Mouse (Mus musculus) adrenal gland (tissue): Measurements from ENCODE around the gene Olfml3.

ENCODE experiments used
- intact Hi-C: fragments of 180-260 bp; cut with DNase I; formaldehyde crosslinking; loops from one replicate; pipeline ENCODE4 v1.15.1; 2025

Gene Olfml3

GRCm38 (mm10) chr3:103714236-103714875, 23.4 kb downstream of the Olfml3 start:
- intact Hi-C loops: no loop called here

GRCm38 (mm10) chr3:103712196-103712595, 25.6 kb downstream of the Olfml3 start:
- intact Hi-C loops: no loop called here

- intact Hi-C loops: no loop called here
These were observed 28.2 kb downstream of the Olfml3 start for GRCm38 (mm10) chr3:103709470-103710040.

GRCm38 (mm10) chr3:103705426-103705825, 32.4 kb downstream of the Olfml3 start:
- intact Hi-C loops: no loop called here

- intact Hi-C loops: no loop called here
These were observed 33.1 kb downstream of the Olfml3 start for GRCm38 (mm10) chr3:103704661-103705060.

- intact Hi-C loops: no loop called here
These were observed 41.3 kb downstream of the Olfml3 start for GRCm38 (mm10) chr3:103696388-103696925.

- intact Hi-C loops: no loop called here
These were observed 42.2 kb downstream of the Olfml3 start for GRCm38 (mm10) chr3:103695556-103695955.

- intact Hi-C loops: no loop called here
These were observed 47.3 kb downstream of the Olfml3 start for GRCm38 (mm10) chr3:103690506-103690905.

- intact Hi-C loops: no loop called here
These were observed 48.8 kb downstream of the Olfml3 start for GRCm38 (mm10) chr3:103689043-103689442.

- intact Hi-C loops: no loop called here
These were observed 53.9 kb downstream of the Olfml3 start for GRCm38 (mm10) chr3:103683966-103684319.

- intact Hi-C loops: no loop called here
These were observed 54.4 kb downstream of the Olfml3 start for GRCm38 (mm10) chr3:103683234-103683965.

GRCm38 (mm10) chr3:103682473-103682872, 55.3 kb downstream of the Olfml3 start:
- intact Hi-C loops: no loop called here

- intact Hi-C loops: no loop called here
These were observed 59.0 kb downstream of the Olfml3 start for GRCm38 (mm10) chr3:103678811-103679210.

GRCm38 (mm10) chr3:103672716-103673115, 65.1 kb downstream of the Olfml3 start:
- intact Hi-C loops: no loop called here
